Mouse (Mus musculus): ENCODE measurements around the gene Gbx1. TPM values are rescaled to one million over a fixed set of nuclear protein-coding genes. Genes with fewer than 3 reads are reported as not detected.
"Not testable (repeated sequence)": the region's sequence is repeated elsewhere in the genome, so short reads cannot be mapped to it uniquely, and the experiment has no call there.

Gbx1 gene
- under 1 TPM in 1 of 2 experiments, not detected in 1; 0.40 TPM for total RNA-seq (2021)
- long read RNA-seq, experiment 1, partial matches to known transcripts, result 0 of 1 reads
- long read RNA-seq, experiment 1, other reads (novel, unspliced or antisense), result 1 of 1 reads
- long read RNA-seq, experiment 2, partial matches to known transcripts, result 0 of 1 reads
- long read RNA-seq, experiment 2, other reads (novel, unspliced or antisense), result 0 of 1 reads

DNA sequence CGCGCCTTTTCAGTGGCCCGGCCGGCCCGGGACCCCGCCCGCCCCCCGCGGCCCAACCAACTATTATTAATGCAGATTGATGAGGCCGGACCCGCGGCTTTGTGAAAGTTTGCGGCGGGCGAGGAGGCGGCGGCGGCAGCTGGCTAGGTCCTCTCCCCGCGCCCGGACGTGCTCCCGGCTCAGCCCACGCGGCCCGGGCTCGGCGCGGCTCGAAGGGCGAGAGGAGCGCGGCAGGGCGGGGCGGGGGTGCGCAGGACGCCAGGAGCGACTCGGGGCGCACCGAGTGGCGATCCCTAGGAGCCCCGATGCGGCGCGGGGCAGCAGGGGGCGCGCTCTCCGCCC lies at the start of gene Gbx1:
Gbx1 (minus strand) TSS at position 314 of the 342 bp plus-strand sequence.
- intact Hi-C loops (cut with DNase I), result loop anchor here (10.0 kb wide), 1 partner anchor 262 kb away; no protein-coding TSS in a partner anchor
- no peak for DNase-seq (ENCODE audit: low spot score in 2 of 2)

DNA sequence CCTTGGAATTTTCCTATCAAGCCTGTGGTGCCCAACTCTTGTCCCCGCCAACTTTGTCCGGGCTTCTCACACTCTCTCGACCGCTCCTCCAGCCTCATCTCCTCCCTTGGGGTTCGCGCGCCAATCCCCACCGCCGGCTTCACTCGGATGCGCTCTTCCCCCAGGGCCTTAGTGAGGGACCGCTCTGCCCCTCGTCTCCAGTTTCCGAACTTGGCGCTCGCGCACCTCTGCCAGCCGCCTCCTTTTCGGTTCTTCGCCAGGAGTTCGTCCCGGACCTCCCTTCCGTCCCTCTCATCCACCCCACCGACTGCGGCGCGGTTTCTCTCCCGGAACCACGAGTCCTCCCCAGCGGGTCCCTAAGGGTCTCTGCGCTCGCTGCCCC lies 49.8 kb upstream of the Gbx1 start:
- intact Hi-C loops (cut with DNase I), result no loop called here
- no peak for DNase-seq (ENCODE audit: low spot score in 2 of 2)

DNA sequence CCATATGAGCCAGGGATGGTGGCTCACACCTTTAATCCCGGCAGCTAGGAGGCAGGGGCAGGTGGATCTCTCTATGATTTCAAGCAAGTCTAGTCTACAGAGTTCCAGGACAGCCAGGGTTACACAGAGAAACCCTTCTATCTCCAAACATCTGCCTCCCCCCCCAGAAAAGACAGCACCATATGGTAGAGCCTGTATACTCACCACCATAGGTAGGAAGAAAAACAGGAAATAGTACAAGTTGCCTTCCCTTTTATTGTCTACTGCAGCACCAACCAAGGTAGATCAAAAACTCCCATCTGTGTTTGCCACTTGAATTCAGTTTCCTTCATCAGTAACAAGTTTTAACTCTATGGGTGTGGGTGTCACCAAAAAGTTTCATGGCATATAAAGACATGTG lies 48.9 kb upstream of the Gbx1 start:
- intact Hi-C loops (cut with DNase I), result no loop called here
- no peak for DNase-seq (ENCODE audit: low spot score in 2 of 2)

DNA sequence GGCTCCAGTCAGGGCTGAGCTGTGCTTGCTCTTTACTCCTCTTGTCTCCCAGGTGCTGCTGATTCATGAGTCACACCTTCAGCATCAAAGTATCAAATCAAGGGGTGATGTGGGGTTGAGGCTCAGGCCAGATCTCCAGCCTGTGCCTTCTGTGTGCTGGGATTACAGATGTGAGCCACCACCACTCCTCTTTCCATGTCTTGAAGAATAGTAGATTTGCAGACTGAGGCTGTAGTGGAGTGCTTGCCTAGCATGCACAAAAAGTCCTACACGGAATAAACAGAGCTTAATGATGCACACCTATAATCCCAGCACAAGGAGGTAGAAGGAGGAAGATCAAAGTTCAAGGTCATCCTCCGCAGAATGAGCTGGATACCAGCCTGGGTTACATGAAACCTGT lies 29.7 kb upstream of the Gbx1 start, which contains the start of gene 4931409K22Rik:
4931409K22Rik (minus strand) TSS at position 101 of the 400 bp plus-strand sequence.
- intact Hi-C loops (cut with DNase I), result no loop called here
- no peak for DNase-seq (ENCODE audit: low spot score in 2 of 2)

DNA sequence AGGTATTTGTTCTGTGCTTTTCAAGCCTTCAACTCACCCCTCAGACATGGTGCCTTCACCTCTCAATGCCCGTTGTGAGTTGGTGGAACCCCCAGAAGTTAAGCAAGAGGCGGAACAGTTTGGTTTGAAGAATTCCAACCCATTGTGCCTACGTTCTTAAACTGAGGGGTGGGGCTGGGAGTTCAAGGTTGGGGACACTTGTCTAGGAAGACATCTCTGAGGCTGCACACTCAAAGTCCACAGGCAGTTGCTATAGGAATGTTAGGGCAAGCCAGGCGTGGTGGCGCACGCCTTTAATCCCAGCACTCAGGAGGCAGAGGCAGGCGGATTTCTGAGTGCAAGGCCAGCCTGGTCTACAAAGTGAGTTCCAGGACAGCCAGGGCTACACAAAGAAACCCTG lies 28.3 kb upstream of the Gbx1 start:
- DNase-seq (ENCODE audit: low spot score in 2 of 2); intact Hi-C loops (cut with DNase I): not testable (repeated sequence)

DNA sequence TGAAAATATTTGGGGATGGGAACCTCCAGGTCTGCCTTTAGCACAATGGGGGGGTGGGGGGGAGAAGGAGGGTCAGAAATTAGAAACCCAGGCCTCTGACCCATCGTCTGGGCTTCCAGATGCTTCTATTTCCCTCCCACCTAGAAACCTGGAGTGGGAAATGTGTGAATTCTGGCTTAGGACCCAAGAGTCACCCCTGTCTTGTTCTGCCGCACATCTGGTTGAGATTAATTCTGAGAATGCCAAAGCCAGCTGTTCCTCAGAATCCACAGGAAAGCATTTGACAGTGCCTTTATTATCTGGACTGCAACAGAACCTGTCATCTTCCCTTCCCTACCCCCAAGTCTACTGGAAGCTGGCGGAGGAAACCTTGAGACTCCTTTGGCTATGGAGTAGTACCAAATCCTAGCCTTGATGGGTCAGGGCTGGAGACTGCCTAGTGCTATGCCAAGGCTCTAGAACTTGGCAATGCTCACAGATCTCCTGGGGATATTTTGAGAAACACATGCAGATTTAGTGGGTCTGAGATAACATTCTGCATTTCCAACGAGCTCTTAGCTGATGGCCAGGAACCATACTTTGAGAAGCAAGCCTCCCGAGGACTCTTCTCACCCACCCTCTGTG lies 26.7 kb upstream of the Gbx1 start:
- intact Hi-C loops (cut with DNase I), result no loop called here
- no peak for DNase-seq (ENCODE audit: low spot score in 2 of 2)

DNA sequence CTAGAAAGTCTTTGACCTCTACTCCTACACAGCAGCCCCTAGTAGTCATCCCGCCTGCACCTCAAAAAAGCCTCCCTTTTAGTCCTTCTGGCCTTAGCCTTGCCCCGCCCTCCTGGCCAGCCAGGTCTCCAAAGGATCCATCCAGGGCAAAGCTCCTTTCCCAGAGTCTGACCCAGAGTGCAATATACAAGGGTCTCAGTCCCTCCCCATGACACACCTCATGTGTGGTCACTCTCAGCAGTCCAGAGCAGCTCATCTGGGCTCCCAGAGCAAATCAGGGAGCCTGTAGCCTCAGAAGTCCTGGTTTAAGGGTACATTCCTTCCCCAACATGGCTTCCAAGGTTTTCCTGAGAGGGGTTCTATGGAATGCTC lies 24.3 kb upstream of the Gbx1 start:
- no peak for DNase-seq (ENCODE audit: low spot score in 2 of 2)
- intact Hi-C loops (cut with DNase I), result no loop called here

DNA sequence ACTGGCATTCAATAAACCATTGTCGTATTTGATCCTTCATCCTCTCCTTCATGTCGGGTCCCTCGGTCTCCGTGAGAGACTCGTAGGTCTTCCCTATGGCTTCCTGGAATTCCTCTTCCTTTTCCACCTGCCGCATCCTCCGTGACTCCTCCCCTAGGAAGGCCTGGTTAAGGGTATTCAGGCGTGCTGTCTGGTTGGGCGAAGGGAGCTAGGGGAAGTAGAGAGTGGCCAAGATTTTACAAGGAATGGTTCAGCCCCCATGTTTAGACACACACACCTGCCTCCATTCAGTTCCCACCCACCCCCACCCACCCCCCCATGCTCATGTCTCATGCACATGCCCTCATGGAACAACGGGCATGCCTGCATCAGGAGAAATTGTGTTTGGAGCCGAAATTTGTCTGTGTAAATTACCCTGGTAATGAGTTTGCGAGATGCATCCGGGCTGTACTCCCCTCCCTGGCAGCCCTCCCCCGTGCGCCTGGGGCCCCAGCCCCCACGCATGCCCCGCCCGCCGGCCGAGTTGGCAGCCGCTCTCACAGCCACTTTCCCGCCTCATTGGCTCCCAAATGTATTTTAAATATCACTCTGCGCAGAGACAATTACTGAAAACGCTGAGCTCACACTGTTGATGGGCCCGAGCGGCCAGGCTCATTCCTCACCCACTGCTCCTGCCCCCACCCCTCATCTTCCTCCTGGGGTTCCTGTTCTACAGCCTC lies 23.8 kb upstream of the Gbx1 start:
- intact Hi-C loops (cut with DNase I), result no loop called here
- peak; percentile 71 to 82 for DNase-seq (ENCODE audit: low spot score in 2 of 2)

DNA sequence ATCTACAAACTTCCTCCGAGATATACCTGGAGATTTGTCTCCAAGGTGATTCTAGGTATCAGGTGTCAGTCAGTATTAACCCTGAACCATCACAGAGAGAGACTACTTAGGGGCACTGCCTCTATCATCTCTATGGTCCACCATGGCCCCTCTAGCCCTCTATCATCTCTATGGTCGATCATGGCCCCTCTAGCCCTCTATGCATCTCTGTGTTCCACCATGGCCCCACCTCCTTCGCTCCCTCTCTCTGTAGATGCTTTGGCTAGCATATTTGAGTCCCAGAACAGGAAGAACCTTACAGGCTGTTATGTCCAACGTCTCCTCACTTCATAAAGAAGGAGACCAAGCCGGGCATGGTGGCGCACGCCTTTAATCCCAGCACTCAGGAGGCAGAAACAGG lies 15.6 kb upstream of the Gbx1 start:
- intact Hi-C loops (cut with DNase I), result no loop called here

DNA sequence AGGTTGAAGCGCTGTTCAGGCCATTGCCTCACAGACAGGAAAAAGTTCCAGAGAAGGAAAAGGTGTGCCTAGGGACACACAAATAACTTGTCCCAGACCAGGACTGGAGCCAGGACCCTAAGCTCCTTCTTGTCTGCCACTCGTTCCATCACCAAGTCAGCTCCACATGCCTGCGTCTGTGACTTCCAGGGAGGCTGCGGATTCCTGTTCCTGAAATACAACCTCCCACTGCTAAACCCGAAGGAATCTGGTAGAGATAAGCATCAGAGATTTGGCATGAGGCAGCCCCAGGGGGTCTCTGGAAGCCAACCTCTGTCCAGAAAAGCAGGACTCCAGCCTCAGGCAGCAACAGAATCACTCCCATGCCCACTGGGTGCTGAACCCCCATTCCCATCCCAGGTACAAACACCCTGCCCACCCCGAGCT lies 14.2 kb upstream of the Gbx1 start:
- peak in 1 of 2 experiments; percentile 16 for DNase-seq (ENCODE audit: low spot score in 2 of 2)
- intact Hi-C loops (cut with DNase I), result no loop called here

More for the DNA sequence above, 15.6 kb upstream of the Gbx1 start:
- no peak for DNase-seq (ENCODE audit: low spot score in 2 of 2)

DNA sequence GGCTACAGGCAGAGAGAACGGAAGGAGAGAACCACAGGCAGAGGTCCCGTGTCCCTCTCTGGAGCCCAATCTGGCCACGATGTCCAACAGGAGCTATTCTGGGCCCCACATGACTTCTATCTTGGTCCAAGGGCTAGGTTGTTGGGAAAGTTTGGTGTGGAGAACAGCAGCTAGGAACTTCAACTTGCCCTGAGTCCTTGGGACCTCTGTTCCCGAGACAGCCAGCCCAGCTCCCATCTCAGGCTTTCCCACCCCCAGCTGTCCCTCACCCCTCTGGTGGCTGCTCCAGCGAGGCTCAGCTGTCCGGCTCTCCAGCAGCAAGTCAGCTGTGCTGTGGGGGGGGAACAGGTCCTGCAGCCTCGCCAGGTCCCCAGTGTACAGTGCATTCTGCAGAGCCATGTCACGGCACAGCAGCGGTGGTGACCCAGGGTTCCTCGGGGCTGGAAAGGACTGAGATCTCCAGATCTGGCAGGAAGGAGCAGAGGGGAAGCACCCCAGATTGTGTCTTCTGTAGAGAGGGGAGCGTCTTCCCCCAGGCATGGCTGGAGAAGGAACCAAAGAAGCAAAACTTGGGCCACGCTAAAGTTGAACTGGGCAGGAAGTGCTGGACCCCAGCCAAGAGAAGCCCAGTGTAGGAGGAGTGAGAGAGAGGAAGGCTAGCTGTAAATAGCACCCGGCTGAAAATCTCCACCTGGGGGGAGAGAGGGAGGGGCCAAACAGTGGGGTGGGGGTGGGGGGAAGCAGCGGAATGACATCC lies 13.6 kb upstream of the Gbx1 start, which contains the start of gene Asb10:
Asb10 (minus strand) TSS at position 592 of the 757 bp plus-strand sequence.
- peak in 1 of 2 experiments; percentile 57 for DNase-seq (ENCODE audit: low spot score in 2 of 2)
- intact Hi-C loops (cut with DNase I), result no loop called here

DNA sequence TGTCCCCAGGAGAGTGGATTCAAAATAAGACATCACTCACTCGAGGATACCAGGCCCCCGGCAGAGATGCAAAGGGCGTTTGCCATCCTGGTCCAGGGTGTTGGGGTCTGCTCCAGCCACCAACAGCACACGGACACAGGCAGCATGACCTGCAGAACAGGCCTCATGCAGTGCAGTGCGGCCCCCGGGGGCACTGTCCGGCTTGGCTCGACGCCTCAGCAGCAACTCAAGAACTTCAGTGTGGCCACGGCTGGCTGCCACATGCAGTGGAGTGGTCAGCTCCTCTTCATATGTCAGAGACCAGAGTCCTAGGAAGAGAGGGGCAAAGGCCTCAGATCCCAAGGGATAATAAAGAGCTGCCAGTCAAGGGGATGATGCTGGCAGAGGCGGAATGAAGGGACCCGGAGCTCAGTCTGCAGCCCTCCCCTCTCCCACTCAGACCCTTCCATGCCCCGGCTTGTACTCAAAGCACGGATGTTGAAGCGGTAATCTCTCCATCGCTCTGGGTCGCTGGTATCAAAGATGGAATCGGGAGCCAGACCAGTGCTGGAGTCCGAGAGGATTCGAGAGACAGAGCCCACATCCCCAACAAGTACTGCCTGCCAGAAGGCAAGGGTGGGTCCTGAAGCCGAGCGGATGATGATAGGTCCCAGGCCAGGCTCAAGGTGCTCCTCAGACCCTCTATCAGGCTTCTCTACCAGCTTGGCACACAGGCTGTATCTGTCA lies 12.7 kb upstream of the Gbx1 start:
- intact Hi-C loops (cut with DNase I), result no loop called here
- no peak for DNase-seq (ENCODE audit: low spot score in 2 of 2)

DNA sequence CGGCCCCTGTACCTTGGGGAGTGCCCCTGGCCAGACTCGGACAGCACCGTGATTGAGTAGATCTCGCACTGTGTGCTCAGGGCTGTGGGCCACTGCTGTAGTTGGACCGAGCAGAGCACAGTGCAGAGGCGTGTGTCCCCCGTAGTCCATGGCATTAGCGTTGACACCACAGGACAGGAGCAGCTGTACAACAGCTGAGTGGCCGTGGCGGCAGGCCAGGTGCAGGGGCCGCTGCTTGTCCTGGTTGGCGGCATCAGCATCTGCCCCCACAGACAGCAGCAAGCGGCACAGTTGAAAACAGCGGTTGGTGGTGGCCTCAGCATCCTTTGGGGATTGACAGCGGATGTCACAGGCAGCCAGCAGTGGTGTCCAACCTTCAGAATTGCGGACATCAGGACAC lies 10.6 kb upstream of the Gbx1 start:
- intact Hi-C loops (cut with DNase I), result no loop called here

DNA sequence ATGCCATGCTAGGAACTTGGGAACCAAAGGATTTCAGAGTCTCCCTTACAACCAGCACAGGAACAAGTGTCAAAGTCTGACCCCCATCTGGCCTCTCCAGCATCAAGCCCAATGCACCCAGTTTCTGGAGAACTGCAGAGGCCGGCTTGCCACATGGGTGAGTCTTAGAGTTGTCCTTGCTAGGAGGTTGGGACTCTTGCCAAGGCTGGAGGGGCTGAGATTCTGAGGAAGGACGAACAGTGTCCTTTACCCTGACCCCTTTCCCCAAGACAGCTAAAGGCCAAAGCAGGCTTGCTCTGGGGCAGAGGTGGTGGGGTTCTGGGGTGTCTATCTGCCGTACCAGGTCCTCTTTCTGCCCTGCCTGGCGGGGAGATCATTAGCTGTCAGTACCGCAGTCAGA lies 9.5 kb upstream of the Gbx1 start:
- intact Hi-C loops (cut with DNase I), result no loop called here
- DNase-seq (ENCODE audit: low spot score in 2 of 2), result no peak

More for the DNA sequence above, 10.6 kb upstream of the Gbx1 start:
- no peak for DNase-seq (ENCODE audit: low spot score in 2 of 2)

DNA sequence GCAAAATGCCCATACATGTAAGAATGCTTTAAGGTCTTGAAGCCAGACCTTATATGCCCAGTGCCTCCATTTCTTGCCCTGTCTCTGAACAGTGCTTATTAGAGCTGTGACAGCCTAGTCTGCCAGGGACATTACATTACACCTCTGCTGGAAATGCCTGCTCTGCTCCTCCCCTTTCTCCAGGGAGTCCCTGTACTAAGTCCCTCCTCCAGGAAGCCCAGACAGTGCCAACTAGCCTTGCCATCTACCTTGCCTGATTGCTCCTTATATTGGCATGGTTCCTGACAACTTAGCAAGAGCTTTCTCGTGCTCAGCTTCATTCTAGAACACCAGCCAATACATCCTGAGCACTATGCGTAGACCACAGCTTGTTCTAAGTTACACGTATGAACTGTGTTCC lies 8.7 kb upstream of the Gbx1 start:
- intact Hi-C loops (cut with DNase I), result no loop called here
- no peak for DNase-seq (ENCODE audit: low spot score in 2 of 2)

DNA sequence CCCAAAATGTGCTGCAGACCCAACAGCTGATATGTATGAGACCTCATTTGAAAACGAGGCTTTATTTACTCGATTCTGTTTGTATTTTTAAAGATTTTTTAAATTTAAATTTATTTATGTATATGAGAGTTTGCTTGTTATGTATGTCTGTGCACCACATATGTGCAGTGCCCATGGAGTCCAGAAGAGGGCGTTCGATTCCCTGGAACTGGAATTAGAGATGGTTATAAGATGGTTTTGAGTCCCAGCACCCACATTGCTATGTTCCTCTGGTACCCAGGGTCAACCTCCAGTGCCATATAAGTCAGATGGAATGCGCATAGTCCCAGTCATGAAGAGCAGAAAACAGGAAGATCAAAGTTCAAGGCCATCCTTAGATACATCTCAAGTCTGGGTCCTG lies 7.3 kb upstream of the Gbx1 start:
- no peak for DNase-seq (ENCODE audit: low spot score in 2 of 2)
- intact Hi-C loops (cut with DNase I), result loop anchor here (5.0 kb wide), 1 partner anchor 63 kb away; no protein-coding TSS in a partner anchor

DNA sequence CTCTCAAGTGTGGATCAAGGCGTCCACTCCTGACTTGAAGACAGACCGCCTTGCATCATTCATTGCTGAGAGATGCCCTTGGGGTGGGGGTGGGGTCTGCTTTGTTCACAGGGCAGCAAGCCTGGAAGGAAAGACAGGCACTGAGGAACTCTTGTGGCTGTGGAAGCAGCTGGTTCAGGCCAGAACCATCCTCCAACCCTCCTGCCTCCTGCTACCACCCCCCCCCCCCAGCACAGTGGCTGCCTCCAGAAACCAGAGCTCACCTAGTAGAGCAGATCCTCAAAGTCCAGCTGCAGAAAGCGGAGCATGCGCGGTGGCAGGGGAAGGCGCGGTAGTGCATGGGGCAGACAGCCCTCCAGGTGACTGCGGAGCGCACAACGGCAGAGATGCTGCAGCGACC lies 6.4 kb upstream of the Gbx1 start:
- no peak for DNase-seq (ENCODE audit: low spot score in 2 of 2)
- intact Hi-C loops (cut with DNase I), result loop anchor here (5.0 kb wide), 1 partner anchor 64 kb away; no protein-coding TSS in a partner anchor

DNA sequence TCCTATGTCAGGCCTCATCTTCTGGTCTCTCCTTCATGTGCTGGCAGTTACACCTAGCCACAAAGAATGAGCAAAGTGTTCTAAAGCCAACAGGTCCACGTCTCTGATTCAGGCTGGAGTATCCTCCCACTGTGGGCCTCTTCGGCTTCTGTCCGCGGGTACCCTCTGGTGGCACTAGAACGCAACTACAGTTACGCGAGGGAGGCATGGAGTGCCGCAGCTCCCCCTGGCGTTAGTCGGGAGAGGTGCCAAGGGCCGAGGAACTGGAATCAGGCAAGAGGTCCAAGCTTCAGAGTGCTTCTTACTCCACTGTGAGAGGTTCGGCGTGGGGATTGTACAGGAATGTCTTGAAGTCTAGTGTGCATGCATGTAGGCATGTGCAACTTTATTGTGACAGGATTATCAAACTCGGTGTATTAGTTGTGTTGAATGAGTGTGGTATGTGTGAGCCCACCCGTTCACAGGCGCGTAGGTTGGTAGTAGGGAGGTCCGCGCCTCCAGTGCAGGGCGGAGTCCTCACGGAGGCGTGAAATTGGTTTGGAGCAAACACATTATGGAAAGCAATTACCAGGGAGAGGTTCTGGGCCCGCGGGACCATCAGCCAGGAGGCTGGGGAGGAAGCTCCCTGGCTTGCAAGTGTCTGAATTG lies 3.2 kb upstream of the Gbx1 start:
- intact Hi-C loops (cut with DNase I), result loop anchor here (2.0 to 5.0 kb wide), 2 partner anchors 47 to 67 kb away; no protein-coding TSS in a partner anchor

DNA sequence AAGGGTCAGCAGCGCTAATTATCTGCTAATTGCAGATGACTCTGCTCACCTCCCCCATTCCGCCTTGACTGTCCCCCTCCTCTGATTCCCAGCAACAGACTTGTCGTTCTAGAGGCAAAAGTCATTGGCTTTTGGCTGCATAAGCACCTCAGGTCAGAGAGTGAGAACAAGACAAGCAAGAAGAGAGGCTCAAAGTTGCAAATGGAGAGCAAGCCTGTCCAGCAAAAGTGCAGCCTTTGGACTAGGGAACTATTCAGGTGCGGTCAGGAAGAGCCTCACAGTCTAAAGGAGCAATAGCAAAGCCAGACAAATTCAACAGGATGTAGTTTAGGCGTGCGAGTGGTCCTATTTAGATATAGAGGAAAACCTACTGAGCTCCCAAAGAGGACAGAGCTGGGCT lies 778 bp upstream of the Gbx1 start:
- DNase-seq (ENCODE audit: low spot score in 2 of 2), result no peak
- intact Hi-C loops (cut with DNase I), result loop anchor here (10.0 kb wide), 1 partner anchor 263 kb away; no protein-coding TSS in a partner anchor

More for the DNA sequence above, 3.2 kb upstream of the Gbx1 start:
- DNase-seq (ENCODE audit: low spot score in 2 of 2), result peak; percentile 93 to 94
